Mouse (Mus musculus) heart, embryonic 10.5 days (tissue): ENCODE results near the gene Keg1. TPM values are rescaled to one million over a fixed set of nuclear protein-coding genes. Genes with fewer than 3 reads are reported as not detected.
"Not testable (repeated sequence)": the region's sequence is repeated elsewhere in the genome, so short reads cannot be mapped to it uniquely, and the experiment has no call there.

Experiments
- DNase-seq: peaks from one replicate; pipeline ENCODE4 v3.0.0-alpha.2; 2017; ENCODE audit warnings: low spot score
- H3K27ac ChIP-seq: fragments of 300-500 bp; sonication (generic); 2 replicates; pipeline ENCODE4 v1.5.1; 2016; ENCODE audit warnings: mild to moderate bottlenecking
- H3K27me3 ChIP-seq: fragments of 300-500 bp; sonication (generic); 2 replicates; pipeline ENCODE4 v1.6.1; 2016; ENCODE audit warnings: mild to moderate bottlenecking; ENCODE audit not compliant: poor library complexity, insufficient read depth, severe bottlenecking
- H3K36me3 ChIP-seq: fragments of 300-500 bp; sonication (generic); 2 replicates; pipeline ENCODE4 v1.6.1; 2016; ENCODE audit warnings: mild to moderate bottlenecking, moderate library complexity
- H3K4me1 ChIP-seq: fragments of 300-500 bp; sonication (generic); 2 replicates; pipeline ENCODE4 v1.6.1; 2016; ENCODE audit warnings: mild to moderate bottlenecking
- H3K4me3 ChIP-seq: fragments of 300-500 bp; sonication (generic); 2 replicates; pipeline ENCODE4 v1.5.1; 2016; ENCODE audit warnings: mild to moderate bottlenecking, moderate library complexity
- H3K9me3 ChIP-seq: fragments of 300-500 bp; sonication (generic); 2 replicates; pipeline ENCODE4 v1.6.1; 2016; ENCODE audit warnings: mild to moderate bottlenecking, moderate library complexity
- WGBS: fragments of 180-500 bp; shearing (Covaris S2); methylation state at CpG from one replicate; pipeline ENCODE4 v1.1.7; 2016; 5-methylcytosine and 5-hydroxymethylcytosine counted together
- polyA plus RNA-seq: library from polyadenylated mRNA; unstranded; fragments of >200 nt; fragmentation: Nextera tagmentation; extraction: Ambion mirVana; gene quantifications from 2 replicates; pipeline ENCODE4 v1.2.1, GENCODE M21; 2016

Keg1 gene
- not detected in 2 replicates for polyA plus RNA-seq

DNA sequence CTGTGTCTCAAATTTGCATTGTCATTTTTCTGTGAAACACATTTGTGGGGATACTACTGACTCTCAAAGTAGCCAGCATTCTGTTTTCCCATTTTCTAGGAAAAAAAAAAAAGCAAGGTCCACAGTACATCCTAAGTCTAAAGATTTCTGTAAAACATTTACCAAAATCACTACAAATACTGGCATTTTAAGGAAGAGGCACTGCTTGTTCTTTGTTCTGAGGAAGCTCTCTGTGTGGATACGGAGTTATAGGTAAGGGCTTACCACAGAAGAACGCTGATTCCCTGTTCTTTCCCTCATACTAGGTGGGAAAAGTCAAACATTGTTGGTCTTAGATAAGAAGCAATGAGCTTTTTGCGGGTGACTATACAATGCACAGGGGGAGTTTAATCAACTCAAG is at the start of gene Keg1:
Keg1 (plus strand) TSS at position 197 of the 400 bp plus-strand sequence.
- H3K4me1 ChIP-seq: no peaks in the 10 kb centered on the region
- H3K36me3 ChIP-seq: no peaks in the 10 kb centered on the region
- DNase-seq: no peak
- no peak within 1 kb of the TSS for H3K4me3 ChIP-seq
- no peaks in the 10 kb centered on the region for H3K9me3 ChIP-seq
- H3K27me3 ChIP-seq: no peaks in the 10 kb centered on the region
- WGBS: 69% methylated on average over 3 of the region's 3 CpGs
- H3K27ac ChIP-seq: no peak within 1 kb of the TSS

- Histone ChIP-seq H3K4me3 (no peak overlapping the region), H3K27ac (no peak overlapping the region), H3K27me3 (no peaks in the 10 kb centered on the region), H3K36me3 (no peaks in the 10 kb centered on the region), H3K9me3 (no peaks in the 10 kb centered on the region), H3K4me1 (no peaks in the 10 kb centered on the region)
- no peak for DNase-seq
Measured at GRCm38 (mm10) chr19:12649511-12649910, 46.1 kb upstream of the Keg1 start.

GRCm38 (mm10) chr19:12666156-12666555 is 29.4 kb upstream of the Keg1 start:
- H3K4me3 ChIP-seq: no peak overlapping the region
- WGBS: 70% methylated on average over 1 of the region's 1 CpGs
- H3K36me3 ChIP-seq: no peaks in the 10 kb centered on the region
- no peaks in the 10 kb centered on the region for H3K27me3 ChIP-seq
- H3K4me1 ChIP-seq: no peaks in the 10 kb centered on the region
- no peak for DNase-seq
- peaks cover 3% of the 10 kb centered on the region; the same call in 1 of the 2 replicates for H3K9me3 ChIP-seq
- H3K27ac ChIP-seq: no peak overlapping the region

GRCm38 (mm10) chr19:12668601-12669000 is 27.0 kb upstream of the Keg1 start:
- not testable (repeated sequence) for DNase-seq, H3K4me1 ChIP-seq, H3K36me3 ChIP-seq, H3K4me3 ChIP-seq, H3K27ac ChIP-seq, H3K9me3 ChIP-seq, H3K27me3 ChIP-seq
- whole genome bisulfite sequencing: 89% methylated on average over 3 of the region's 3 CpGs

DNA sequence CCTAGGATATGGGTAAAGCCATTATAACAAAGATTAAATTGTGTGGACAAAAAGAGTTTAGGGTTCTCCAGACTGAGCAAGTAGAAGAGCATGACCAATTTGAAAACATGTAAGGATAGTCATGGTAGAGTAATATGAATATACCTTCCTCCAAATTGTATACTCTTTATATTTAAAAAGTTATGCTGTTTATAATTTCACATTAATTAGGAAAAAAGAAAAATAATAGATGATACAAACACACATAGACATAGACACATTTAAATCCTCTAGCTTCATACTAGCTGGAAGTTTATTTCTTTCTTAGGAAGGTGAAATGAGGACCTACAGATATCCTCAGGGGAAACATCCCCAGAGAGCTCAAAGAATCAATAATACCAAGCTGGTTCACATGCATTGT is 25.4 kb upstream of the Keg1 start, which contains the start of gene Olfr1442:
Olfr1442 (plus strand) TSS at position 301 of the 400 bp plus-strand sequence.
- DNase-seq: no peak
- Histone ChIP-seq H3K4me3 (no peak within 1 kb of the TSS), H3K36me3 (no peaks in the 10 kb centered on the region), H3K4me1 (no peaks in the 10 kb centered on the region), H3K9me3 (no peaks in the 10 kb centered on the region), H3K27me3 (no peaks in the 10 kb centered on the region), H3K27ac (no peak within 1 kb of the TSS)

DNA sequence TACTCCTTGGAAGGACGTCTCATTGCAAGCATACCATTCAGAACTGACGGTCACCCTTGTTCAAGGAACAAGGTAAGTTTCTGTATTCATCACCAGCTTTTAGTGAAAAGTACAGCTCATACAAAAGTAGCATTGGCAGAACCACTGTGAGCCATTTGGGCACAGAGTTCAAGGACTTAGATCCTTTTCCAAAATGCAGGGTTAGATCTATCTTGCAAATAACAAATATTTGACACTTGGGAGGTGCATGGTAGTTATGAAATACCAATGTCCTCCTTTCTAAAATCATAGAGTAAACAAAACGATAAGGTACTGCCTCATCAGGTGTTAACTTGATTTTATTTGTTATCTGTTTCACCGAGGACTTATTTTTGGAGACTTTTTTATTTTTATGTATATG is 24.5 kb upstream of the Keg1 start:
- Histone ChIP-seq H3K4me3 (no peak overlapping the region), H3K9me3 (no peaks in the 10 kb centered on the region), H3K36me3 (no peaks in the 10 kb centered on the region), H3K4me1 (no peaks in the 10 kb centered on the region), H3K27me3 (no peaks in the 10 kb centered on the region), H3K27ac (no peak overlapping the region)
- WGBS: 75% methylated on average over 4 of the region's 4 CpGs
- DNase-seq: no peak

DNA sequence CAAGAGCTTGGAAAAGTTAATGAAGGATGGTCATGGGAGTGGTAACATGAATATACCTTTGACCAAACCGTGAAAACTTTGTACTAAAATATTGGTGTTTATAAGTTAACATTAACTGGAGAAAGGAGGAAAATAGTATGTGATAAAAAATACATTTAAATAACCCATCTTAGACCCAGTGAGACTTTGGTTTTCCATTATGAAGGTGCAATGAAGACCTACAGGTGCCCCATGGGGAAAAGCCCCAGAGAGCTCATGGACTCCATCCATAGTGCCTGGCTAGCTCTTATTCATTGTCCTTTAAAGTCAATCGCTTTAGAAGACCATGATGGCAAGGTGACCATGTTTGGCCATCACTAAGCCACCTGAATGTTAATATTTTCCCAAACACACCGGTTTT is 17.8 kb upstream of the Keg1 start, which contains the start of gene Olfr1443:
Olfr1443 (plus strand) TSS at position 301 of the 400 bp plus-strand sequence.
- H3K4me1 ChIP-seq: no peaks in the 10 kb centered on the region
- no peak for DNase-seq
- H3K36me3 ChIP-seq: no peaks in the 10 kb centered on the region
- no peaks in the 10 kb centered on the region for H3K9me3 ChIP-seq
- no peak within 1 kb of the TSS for H3K27ac ChIP-seq
- H3K27me3 ChIP-seq: no peaks in the 10 kb centered on the region
- no peak within 1 kb of the TSS for H3K4me3 ChIP-seq
- 59% methylated on average over 3 of the region's 3 CpGs for WGBS

DNA sequence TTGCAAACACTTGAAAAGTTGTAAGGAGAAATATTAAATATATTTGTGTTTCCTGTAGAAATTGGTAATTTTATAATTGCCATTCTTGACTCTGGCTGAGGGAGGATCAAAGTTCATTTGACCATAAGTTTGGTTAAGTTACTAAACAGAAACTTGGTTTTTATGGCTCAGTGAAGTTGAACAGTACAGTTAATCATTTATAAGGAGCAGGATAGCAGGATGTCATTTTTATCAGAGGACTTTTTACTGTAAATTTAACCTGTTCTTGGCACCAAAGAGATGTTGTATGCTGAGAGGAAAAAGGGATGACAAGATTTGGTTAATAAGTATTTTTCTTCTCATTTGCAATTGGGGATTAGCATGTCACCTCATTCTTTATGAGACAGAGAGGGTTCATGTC is 10.9 kb upstream of the Keg1 start:
- Histone ChIP-seq H3K4me1 (no peaks in the 10 kb centered on the region), H3K36me3 (no peaks in the 10 kb centered on the region), H3K9me3 (no peaks in the 10 kb centered on the region), H3K27ac (no peak overlapping the region), H3K4me3 (no peak overlapping the region), H3K27me3 (no peaks in the 10 kb centered on the region)
- no peak for DNase-seq

DNA sequence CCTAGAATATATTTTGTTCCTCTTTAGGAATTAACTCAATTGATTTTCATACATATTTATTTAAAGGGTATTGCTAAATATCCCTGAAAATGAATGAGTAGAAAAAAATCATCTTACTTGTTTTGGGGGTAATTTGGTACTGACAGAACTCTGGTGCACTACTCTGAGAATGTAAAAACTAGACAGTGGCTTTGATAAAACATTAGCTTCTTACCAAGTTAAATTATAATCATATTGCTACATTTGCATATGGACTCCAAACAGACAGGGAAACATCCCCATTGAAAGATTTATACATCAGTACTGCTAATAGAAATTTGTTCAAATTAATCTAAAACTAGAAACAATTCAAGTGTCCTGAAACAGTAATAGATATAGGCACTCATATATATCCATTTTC is 10.4 kb upstream of the Keg1 start:
- Histone ChIP-seq H3K27ac (no peak overlapping the region), H3K27me3 (no peaks in the 10 kb centered on the region), H3K4me3 (no peak overlapping the region), H3K9me3 (no peaks in the 10 kb centered on the region), H3K4me1 (no peaks in the 10 kb centered on the region), H3K36me3 (no peaks in the 10 kb centered on the region)
- DNase-seq: no peak

- H3K36me3 ChIP-seq: no peaks in the 10 kb centered on the region
- DNase-seq: no peak
- no peaks in the 10 kb centered on the region for H3K4me1 ChIP-seq
Measured at GRCm38 (mm10) chr19:12696221-12696620, 635 bp downstream of the Keg1 start.

GRCm38 (mm10) chr19:12708458-12708857 is 12.9 kb downstream of the Keg1 start:
- DNase-seq: no peak
- H3K4me3 ChIP-seq: no peak overlapping the region
- no peaks in the 10 kb centered on the region for H3K36me3 ChIP-seq
- H3K4me1 ChIP-seq: no peaks in the 10 kb centered on the region
- no peak overlapping the region for H3K27ac ChIP-seq
- H3K9me3 ChIP-seq: no peaks in the 10 kb centered on the region
- H3K27me3 ChIP-seq: no peaks in the 10 kb centered on the region
- WGBS: 77% methylated on average over 2 of the region's 2 CpGs

More at GRCm38 (mm10) chr19:12696221-12696620, 635 bp downstream of the Keg1 start:
- Histone ChIP-seq H3K27ac (no peak overlapping the region), H3K9me3 (no peaks in the 10 kb centered on the region), H3K27me3 (no peaks in the 10 kb centered on the region), H3K4me3 (no peak overlapping the region)

GRCm38 (mm10) chr19:12708986-12709385 is 13.4 kb downstream of the Keg1 start:
- Histone ChIP-seq H3K4me1 (no peaks in the 10 kb centered on the region), H3K36me3 (no peaks in the 10 kb centered on the region), H3K27me3 (no peaks in the 10 kb centered on the region), H3K4me3 (no peak overlapping the region), H3K27ac (no peak overlapping the region), H3K9me3 (no peaks in the 10 kb centered on the region)
- no peak for DNase-seq

- H3K36me3 ChIP-seq: no peaks in the 10 kb centered on the region
- H3K9me3 ChIP-seq: no peaks in the 10 kb centered on the region
- 77% methylated on average over 6 of the region's 6 CpGs for WGBS
- no peak for DNase-seq
- no peaks in the 10 kb centered on the region for H3K4me1 ChIP-seq
- no peaks in the 10 kb centered on the region for H3K27me3 ChIP-seq
- H3K4me3 ChIP-seq: no peak overlapping the region
- no peak overlapping the region for H3K27ac ChIP-seq
Measured at GRCm38 (mm10) chr19:12719189-12719588, 23.6 kb downstream of the Keg1 start.

DNA sequence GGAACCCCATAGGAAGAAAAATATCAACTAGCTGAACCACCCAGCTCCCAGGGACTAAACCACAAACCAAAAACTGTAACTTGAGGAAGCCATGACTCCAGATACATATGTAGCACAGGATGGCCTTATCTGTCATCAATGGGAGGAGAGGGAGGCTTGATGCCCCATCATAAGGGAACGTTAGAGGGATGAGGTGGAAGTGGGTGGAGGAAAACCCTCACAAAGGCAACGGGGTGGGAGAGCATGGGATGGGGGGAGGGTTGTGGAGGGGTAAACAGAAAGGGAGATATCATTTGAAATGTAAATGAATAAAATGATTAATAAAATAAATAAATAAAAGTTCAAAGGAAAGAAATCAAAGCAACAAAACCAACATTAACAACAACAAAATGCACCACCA is 24.9 kb downstream of the Keg1 start:
- no peaks in the 10 kb centered on the region for H3K9me3 ChIP-seq

More for the DNA sequence above, 24.9 kb downstream of the Keg1 start:
- H3K27me3 ChIP-seq: no peaks in the 10 kb centered on the region
- no peaks in the 10 kb centered on the region for H3K36me3 ChIP-seq
- no peak overlapping the region for H3K4me3 ChIP-seq
- no peak for DNase-seq
- H3K27ac ChIP-seq: no peak overlapping the region
- H3K4me1 ChIP-seq: no peaks in the 10 kb centered on the region
- 61% methylated on average over 2 of the region's 2 CpGs for WGBS
